Mouse (Mus musculus) granulocyte monocyte progenitor cell, adult 5-6 weeks (primary cell): ENCODE measurements around the gene Morc3. TPM values are rescaled to one million over a fixed set of nuclear protein-coding genes. Genes with fewer than 3 reads are reported as not detected.
A peak's percentile ranks its signal among the peaks of the same experiment; 100 is the strongest.
"Not testable (repeated sequence)": the region's sequence is repeated elsewhere in the genome, so short reads cannot be mapped to it uniquely, and the experiment has no call there.

Experiments
- ATAC-seq: replicated peaks from 2 replicates; pipeline ENCODE4 v1.8.0; 2016; ENCODE audit warnings: mild to moderate bottlenecking, moderate TSS enrichment, inconsistent platforms; ENCODE audit not compliant: poor library complexity, severe bottlenecking
- total RNA-seq, 2 experiments: library from RNA; stranded (forward) in 1 of 2; stranded (reverse) in 1 of 2; fragments of 200-712, 200-1000 nt in 1 of 2; fragments of >200 nt in 1 of 2; fragmentation: Nextera tagmentation in 1 of 2; gene quantifications; 2 replicates each; pipeline ENCODE4 v1.2.3; 2014 to 2017

Gene Morc3
- total RNA-seq, 2 experiments from 2014 or later, result 74.0 to 330 TPM

- no peak for ATAC-seq
Observed at GRCm38 (mm10) chr16:93817371-93817770, 14.6 kb upstream of the Morc3 start.

GRCm38 (mm10) chr16:93818691-93819324, 13.1 kb upstream of the Morc3 start:
- ATAC-seq, result peak; percentile 65

- ATAC-seq, result no peak
Observed at GRCm38 (mm10) chr16:93819325-93819696, 12.6 kb upstream of the Morc3 start.

- no peak for ATAC-seq
Observed at GRCm38 (mm10) chr16:93820040-93820439, 11.9 kb upstream of the Morc3 start.

- no peak for ATAC-seq
Observed at GRCm38 (mm10) chr16:93821706-93822105, 10.2 kb upstream of the Morc3 start.

- ATAC-seq, result not testable (repeated sequence)
Observed at GRCm38 (mm10) chr16:93822433-93823225, 9.3 kb upstream of the Morc3 start.

- ATAC-seq, result no peak
Observed at GRCm38 (mm10) chr16:93824799-93825198, 7.1 kb upstream of the Morc3 start.

- ATAC-seq, result no peak
Observed at GRCm38 (mm10) chr16:93825463-93825862, 6.5 kb upstream of the Morc3 start.

GRCm38 (mm10) chr16:93826054-93826453, 5.9 kb upstream of the Morc3 start:
- ATAC-seq, result no peak

- not testable (repeated sequence) for ATAC-seq
Observed at GRCm38 (mm10) chr16:93826478-93826877, 5.4 kb upstream of the Morc3 start.

GRCm38 (mm10) chr16:93826909-93827308, 5.0 kb upstream of the Morc3 start:
- ATAC-seq, result no peak

- no peak for ATAC-seq
Observed at GRCm38 (mm10) chr16:93829526-93829925, 2.4 kb upstream of the Morc3 start.

- no peak for ATAC-seq
Observed at GRCm38 (mm10) chr16:93830071-93830470, 1.9 kb upstream of the Morc3 start.

GRCm38 (mm10) chr16:93830916-93831315, 1.0 kb upstream of the Morc3 start:
- no peak for ATAC-seq

GRCm38 (mm10) chr16:93832451-93833276, 743 bp downstream of the Morc3 start:
- ATAC-seq, result peak; percentile 54

GRCm38 (mm10) chr16:93833551-93833950, 1.6 kb downstream of the Morc3 start:
- peak; percentile 51 for ATAC-seq

- no peak for ATAC-seq
Observed at GRCm38 (mm10) chr16:93834076-93834475, 2.2 kb downstream of the Morc3 start.

- ATAC-seq, result no peak
Observed at GRCm38 (mm10) chr16:93839049-93839448, 7.1 kb downstream of the Morc3 start.

GRCm38 (mm10) chr16:93850527-93850926, 18.6 kb downstream of the Morc3 start:
- ATAC-seq, result no peak

GRCm38 (mm10) chr16:93859967-93860366, 28.0 kb downstream of the Morc3 start:
- no peak for ATAC-seq

GRCm38 (mm10) chr16:93860686-93861085, 28.8 kb downstream of the Morc3 start:
- ATAC-seq, result no peak
